Mouse (Mus musculus) heart, postnatal 25 days (tissue): ENCODE data around the gene Lztfl1. TPM values are rescaled to one million over a fixed set of nuclear protein-coding genes. Genes with fewer than 3 reads are reported as not detected.
"Not testable (repeated sequence)": the region's sequence is repeated elsewhere in the genome, so short reads cannot be mapped to it uniquely, and the experiment has no call there.

ENCODE experiments used
- DNase-seq: peaks from one replicate; pipeline ENCODE4 v3.0.0; 2022; ENCODE audit warnings: low spot score
- intact Hi-C: fragments of 180-260 bp; cut with DNase I; formaldehyde crosslinking; loops from one replicate; pipeline ENCODE4 v1.15.1; 2025
- total RNA-seq, 2 experiments: library from RNA; stranded (reverse); gene quantifications; 2 replicates each; pipeline ENCODE4 v1.2.3; 2021

The Lztfl1 gene
- 10 to 100 TPM; 38.0 to 40.7 TPM for total RNA-seq

GRCm38 (mm10) chr9:123717186-123718008 is at the start of gene Lztfl1:
Lztfl1 (minus strand) TSS chr9:123717697.
- peak; percentile 92 for DNase-seq
- intact Hi-C loops = loop anchor here (2.0 kb wide), 1 partner anchor 77 kb away; no protein-coding TSS in a partner anchor

- no peak for DNase-seq
- intact Hi-C loops = no loop called here
These were observed 49.5 kb upstream of the Lztfl1 start for GRCm38 (mm10) chr9:123766996-123767395.

GRCm38 (mm10) chr9:123763771-123764170 is 46.3 kb upstream of the Lztfl1 start:
- intact Hi-C loops = no loop called here
- no peak for DNase-seq

GRCm38 (mm10) chr9:123762886-123763285 is 45.4 kb upstream of the Lztfl1 start:
- intact Hi-C loops = no loop called here
- DNase-seq = no peak

- no peak for DNase-seq
- intact Hi-C loops = no loop called here
These were observed 43.3 kb upstream of the Lztfl1 start for GRCm38 (mm10) chr9:123760806-123761205.

GRCm38 (mm10) chr9:123758645-123759044 is 41.1 kb upstream of the Lztfl1 start:
- DNase-seq = no peak
- intact Hi-C loops = no loop called here

GRCm38 (mm10) chr9:123758156-123758555 is 40.7 kb upstream of the Lztfl1 start:
- intact Hi-C loops = no loop called here
- no peak for DNase-seq

- DNase-seq = no peak
- intact Hi-C loops = no loop called here
These were observed 39.8 kb upstream of the Lztfl1 start for GRCm38 (mm10) chr9:123757326-123757725.

GRCm38 (mm10) chr9:123756752-123757151 is 39.3 kb upstream of the Lztfl1 start:
- DNase-seq = no peak
- intact Hi-C loops = no loop called here

- DNase-seq = no peak
- intact Hi-C loops = no loop called here
These were observed 36.8 kb upstream of the Lztfl1 start for GRCm38 (mm10) chr9:123754333-123754732.

- intact Hi-C loops, DNase-seq: not testable (repeated sequence)
These were observed 32.2 kb upstream of the Lztfl1 start for GRCm38 (mm10) chr9:123749687-123750086.

GRCm38 (mm10) chr9:123740799-123741198 is 23.3 kb upstream of the Lztfl1 start:
- intact Hi-C loops = no loop called here

GRCm38 (mm10) chr9:123734133-123734532 is 16.6 kb upstream of the Lztfl1 start:
- intact Hi-C loops = no loop called here

More at GRCm38 (mm10) chr9:123740799-123741198, 23.3 kb upstream of the Lztfl1 start:
- DNase-seq = no peak

GRCm38 (mm10) chr9:123731271-123731670 is 13.8 kb upstream of the Lztfl1 start:
- DNase-seq = no peak
- intact Hi-C loops = no loop called here

More at GRCm38 (mm10) chr9:123734133-123734532, 16.6 kb upstream of the Lztfl1 start:
- DNase-seq = no peak

- DNase-seq = no peak
- intact Hi-C loops = no loop called here
These were observed 5.4 kb upstream of the Lztfl1 start for GRCm38 (mm10) chr9:123722737-123723493.

GRCm38 (mm10) chr9:123716301-123716700 is 1.2 kb downstream of the Lztfl1 start:
- no peak for DNase-seq
- intact Hi-C loops = loop anchor here (2.0 kb wide), 1 partner anchor 78 kb away; no protein-coding TSS in a partner anchor

- intact Hi-C loops = no loop called here
- no peak for DNase-seq
These were observed 4.4 kb downstream of the Lztfl1 start for GRCm38 (mm10) chr9:123713111-123713510.

GRCm38 (mm10) chr9:123709226-123709625 is 8.3 kb downstream of the Lztfl1 start:
- intact Hi-C loops = no loop called here
- no peak for DNase-seq

GRCm38 (mm10) chr9:123701822-123702221 is 15.7 kb downstream of the Lztfl1 start:
- intact Hi-C loops = no loop called here
- DNase-seq = no peak

- no peak for DNase-seq
- intact Hi-C loops = no loop called here
These were observed 21.7 kb downstream of the Lztfl1 start for GRCm38 (mm10) chr9:123695634-123696302.
